Mouse (Mus musculus): ENCODE measurements around the gene Ncor2. TPM values are rescaled to one million over a fixed set of nuclear protein-coding genes. Genes with fewer than 3 reads are reported as not detected.
A peak's percentile ranks its signal among the peaks of the same experiment; 100 is the strongest.

The Ncor2 gene
- total RNA-seq, 2 experiments from 2014 or later = 11.8 to 47.9 TPM

GRCm38 (mm10) chr5:125045202-125045601, 133.8 kb downstream of the Ncor2 start:
- no peak for ATAC-seq (replicated peaks; ENCODE audit: poor library complexity, severe bottlenecking)

- no peak for ATAC-seq (replicated peaks; ENCODE audit: poor library complexity, severe bottlenecking)
Measured at GRCm38 (mm10) chr5:125043448-125043847, 135.6 kb downstream of the Ncor2 start.

GRCm38 (mm10) chr5:125041578-125041977, 137.4 kb downstream of the Ncor2 start:
- ATAC-seq (replicated peaks; ENCODE audit: poor library complexity, severe bottlenecking) = no peak

- ATAC-seq (replicated peaks; ENCODE audit: poor library complexity, severe bottlenecking) = no peak
Measured at GRCm38 (mm10) chr5:125040128-125040584, 138.9 kb downstream of the Ncor2 start.

GRCm38 (mm10) chr5:125039377-125040027, 139.5 kb downstream of the Ncor2 start:
- ATAC-seq (replicated peaks; ENCODE audit: poor library complexity, severe bottlenecking) = no peak

GRCm38 (mm10) chr5:125036483-125036882, 142.5 kb downstream of the Ncor2 start:
- no peak for ATAC-seq (replicated peaks; ENCODE audit: poor library complexity, severe bottlenecking)

- ATAC-seq (replicated peaks; ENCODE audit: poor library complexity, severe bottlenecking) = no peak
Measured at GRCm38 (mm10) chr5:125028911-125029310, 150.1 kb downstream of the Ncor2 start.

- ATAC-seq (replicated peaks; ENCODE audit: poor library complexity, severe bottlenecking) = no peak
Measured at GRCm38 (mm10) chr5:125028371-125028770, 150.6 kb downstream of the Ncor2 start.

- peak; percentile 11; the same call in 1 of the 2 replicates for ATAC-seq (replicated peaks; ENCODE audit: poor library complexity, severe bottlenecking)
Measured at GRCm38 (mm10) chr5:125024002-125024401, 155.0 kb downstream of the Ncor2 start.

GRCm38 (mm10) chr5:125021298-125021697, 157.7 kb downstream of the Ncor2 start:
- no peak for ATAC-seq (replicated peaks; ENCODE audit: poor library complexity, severe bottlenecking)

GRCm38 (mm10) chr5:125019099-125019498, 159.9 kb downstream of the Ncor2 start:
- ATAC-seq (replicated peaks; ENCODE audit: poor library complexity, severe bottlenecking) = no peak

- no peak for ATAC-seq (replicated peaks; ENCODE audit: poor library complexity, severe bottlenecking)
Measured at GRCm38 (mm10) chr5:125017332-125017731, 161.7 kb downstream of the Ncor2 start.

- no peak for ATAC-seq (replicated peaks; ENCODE audit: poor library complexity, severe bottlenecking)
Measured at GRCm38 (mm10) chr5:125016421-125017242, 162.4 kb downstream of the Ncor2 start.

GRCm38 (mm10) chr5:125015576-125015975, 163.4 kb downstream of the Ncor2 start:
- no peak for ATAC-seq (replicated peaks; ENCODE audit: poor library complexity, severe bottlenecking)

GRCm38 (mm10) chr5:125015066-125015465, 164.0 kb downstream of the Ncor2 start:
- ATAC-seq (replicated peaks; ENCODE audit: poor library complexity, severe bottlenecking) = no peak

- peak; percentile 52 for ATAC-seq (replicated peaks; ENCODE audit: poor library complexity, severe bottlenecking)
Measured at GRCm38 (mm10) chr5:125014497-125014896, 164.5 kb downstream of the Ncor2 start.

- ATAC-seq (replicated peaks; ENCODE audit: poor library complexity, severe bottlenecking) = no peak
Measured at GRCm38 (mm10) chr5:125011628-125012027, 167.4 kb downstream of the Ncor2 start.

- ATAC-seq (replicated peaks; ENCODE audit: poor library complexity, severe bottlenecking) = no peak
Measured at GRCm38 (mm10) chr5:125011166-125011565, 167.9 kb downstream of the Ncor2 start.

- ATAC-seq (replicated peaks; ENCODE audit: poor library complexity, severe bottlenecking) = no peak
Measured at GRCm38 (mm10) chr5:125006896-125007295, 172.1 kb downstream of the Ncor2 start.

GRCm38 (mm10) chr5:125005871-125006652, 173.0 kb downstream of the Ncor2 start:
- no peak for ATAC-seq (replicated peaks; ENCODE audit: poor library complexity, severe bottlenecking)

- no peak for ATAC-seq (replicated peaks; ENCODE audit: poor library complexity, severe bottlenecking)
Measured at GRCm38 (mm10) chr5:125003873-125004255, 175.2 kb downstream of the Ncor2 start.
